ENCODE assay signal across 11 mouse cellular contexts in the genomic region with DNA sequence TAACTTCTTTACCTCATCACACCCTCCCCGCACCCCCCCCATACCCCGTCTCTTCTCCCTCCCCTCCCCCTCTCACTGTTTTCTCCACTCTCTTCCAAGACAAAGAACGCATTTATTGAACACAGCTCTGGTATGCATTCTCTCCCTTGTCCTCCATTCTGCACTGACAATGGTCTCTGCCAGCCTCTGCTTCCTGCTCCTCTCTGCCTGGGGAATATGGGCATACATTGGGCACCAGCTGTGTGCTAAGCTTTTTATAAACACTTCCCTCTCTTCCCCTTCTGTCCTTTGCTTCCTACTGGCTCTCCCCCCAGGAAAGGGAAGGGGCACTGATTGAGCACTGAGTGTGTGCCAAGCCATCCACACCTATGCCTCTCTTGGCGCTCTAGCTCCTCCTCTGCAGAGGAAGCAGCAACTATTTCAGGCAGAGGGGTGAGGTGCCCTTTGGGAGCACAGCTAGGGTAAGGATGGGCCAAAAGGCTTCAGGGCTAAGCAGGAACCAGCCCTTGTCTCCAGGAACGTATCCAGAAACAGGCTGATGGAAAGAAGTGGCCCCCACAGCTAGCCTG. TPM values are rescaled to one million over a fixed set of nuclear protein-coding genes. Genes with fewer than 3 reads are reported as not detected.
DNase-seq lines count a peak whose midpoint lies in the region; ATAC-seq and TF ChIP-seq lines count a peak whose summit lies in the region.
"Had no signal": no experiment of that assay in that cellular context is flagged by ENCODE, and none has a peak within 500 bp of the region (broad histone marks: within the 10 kb centered on the region; RNA-seq: fewer than 3 reads in every experiment).

No protein-coding gene starts in this region.

- no peak for TF ChIP-seq POLR2A in olfactory bulb, adult 2 months (IDR thresholded peaks at IDR 0.05; ENCODE audit: insufficient read depth, low read depth, low read length)

- TF ChIP-seq CTCF in stomach, postnatal 0 days (IDR thresholded peaks at IDR 0.05; ENCODE audit: low read depth) = no peak
- TF ChIP-seq CTCF in olfactory bulb, adult 2 months (IDR thresholded peaks at IDR 0.05; ENCODE audit: insufficient read depth, low read depth, low read length) = no peak

- H3K9me3 ChIP-seq in stomach, embryonic 14.5 days (ENCODE audit: control insufficient read depth, low read depth, low read length) = no peaks in the 10 kb centered on the region
- no peaks in the 10 kb centered on the region for H3K9me3 ChIP-seq in stomach, postnatal 0 days (ENCODE audit: control insufficient read depth, low read length)
- no peaks in the 10 kb centered on the region for H3K9me3 ChIP-seq in hindbrain, embryonic 16.5 days (ENCODE audit: control insufficient read depth, low read length)
- H3K9me3 ChIP-seq: embryonic facial prominence, embryonic 12.5 days had no signal

- H3K4me2 ChIP-seq in stomach, embryonic 14.5 days (replicated peaks; ENCODE audit: low read depth, low read length) = no peak overlapping the region
- no peak overlapping the region for H3K4me2 ChIP-seq in stomach, postnatal 0 days (replicated peaks; ENCODE audit: low read depth)
- H3K4me2 ChIP-seq in hindbrain, embryonic 16.5 days (ENCODE audit: low read length) = no peak overlapping the region

- no peaks in the 10 kb centered on the region for H3K36me3 ChIP-seq in stomach, embryonic 14.5 days (ENCODE audit: control insufficient read depth, insufficient read depth, low read length)
- H3K36me3 ChIP-seq in stomach, postnatal 0 days (ENCODE audit: control insufficient read depth, insufficient read depth, low read length) = no peaks in the 10 kb centered on the region
- no peaks in the 10 kb centered on the region for H3K36me3 ChIP-seq in hindbrain, embryonic 16.5 days (ENCODE audit: control insufficient read depth, insufficient read depth, low read length)

- H3K9ac ChIP-seq in stomach, embryonic 14.5 days (replicated peaks; ENCODE audit: low read depth, low read length) = no peak overlapping the region
- H3K9ac ChIP-seq in stomach, postnatal 0 days (ENCODE audit: low read length) = no peak overlapping the region
- H3K9ac ChIP-seq in hindbrain, embryonic 16.5 days (ENCODE audit: low read depth, low read length) = no peak overlapping the region
- H3K9ac ChIP-seq: embryonic facial prominence, embryonic 12.5 days had no signal

- ATAC-seq in stomach, embryonic 14.5 days (ENCODE audit: insufficient number of reproducible peaks, insufficient read depth, low FRiP score, low read depth) = no peak
- ATAC-seq in stomach, postnatal 0 days (ENCODE audit: low FRiP score, low TSS enrichment) = no peak
- ATAC-seq in hindbrain, embryonic 16.5 days = 0 out of 2 replicates have a peak, but pooled peaks have one; percentile 12

- H3K27ac ChIP-seq in stomach, embryonic 14.5 days (ENCODE audit: low read length) = peak overlapping the region; percentile 52; the same call in 1 of the 2 replicates
- no peak overlapping the region for H3K27ac ChIP-seq in stomach, postnatal 0 days (replicated peaks)
- peak overlapping the region; percentile 61 for H3K27ac ChIP-seq in hindbrain, embryonic 16.5 days (ENCODE audit: low read depth, low read length)
- H3K27ac ChIP-seq in olfactory bulb, adult 2 months (ENCODE audit: insufficient read depth, low read depth, low read length) = peak overlapping the region; percentile 4; the same call in 1 of the 2 replicates
- H3K27ac ChIP-seq: embryonic facial prominence, embryonic 12.5 days had no signal

- TF ChIP-seq EP300 in stomach, postnatal 0 days (optimal IDR thresholded peaks at IDR 0.05) = no peak

- H3K4me3 ChIP-seq in stomach, embryonic 14.5 days (ENCODE audit: low read depth, low read length) = no peak overlapping the region
- no peak overlapping the region for H3K4me3 ChIP-seq in stomach, postnatal 0 days (ENCODE audit: low read depth, low read length)
- no peak overlapping the region for H3K4me3 ChIP-seq in hindbrain, embryonic 16.5 days (ENCODE audit: low read length)
- no peak overlapping the region for H3K4me3 ChIP-seq in olfactory bulb, adult 2 months (ENCODE audit: insufficient read depth, low read depth, low read length)
- H3K4me3 ChIP-seq: embryonic facial prominence, embryonic 12.5 days had no signal

- no peaks in the 10 kb centered on the region for H3K27me3 ChIP-seq in stomach, embryonic 14.5 days (ENCODE audit: control insufficient read depth, insufficient read depth, low read length)
- no peaks in the 10 kb centered on the region for H3K27me3 ChIP-seq in stomach, postnatal 0 days (ENCODE audit: control insufficient read depth, insufficient read depth, low read length)
- H3K27me3 ChIP-seq in hindbrain, embryonic 16.5 days (replicated peaks; ENCODE audit: control insufficient read depth, insufficient read depth, low read length) = peaks cover 2% of the 10 kb centered on the region; the same call in 1 of the 2 replicates

- intact Hi-C loops in heart, postnatal 36 days (cut with DNase I) = no loop called here

- H3K4me1 ChIP-seq in stomach, embryonic 14.5 days (ENCODE audit: control insufficient read depth, insufficient read depth, low read length) = no peaks in the 10 kb centered on the region
- H3K4me1 ChIP-seq in stomach, postnatal 0 days (replicated peaks; ENCODE audit: control insufficient read depth, insufficient read depth) = no peaks in the 10 kb centered on the region
- peaks cover 18% of the 10 kb centered on the region for H3K4me1 ChIP-seq in hindbrain, embryonic 16.5 days (ENCODE audit: control insufficient read depth, insufficient read depth, low read depth, low read length)
- peaks cover 22% of the 10 kb centered on the region for H3K4me1 ChIP-seq in olfactory bulb, adult 2 months (ENCODE audit: control insufficient read depth, insufficient read depth, low read length)

- 33% methylated on average over 5 of the region's 5 CpGs for WGBS in stomach, embryonic 14.5 days
- WGBS in stomach, postnatal 0 days = 31% methylated on average over 5 of the region's 5 CpGs
- 25% methylated on average over 5 of the region's 5 CpGs for WGBS in hindbrain, embryonic 16.5 days
- WGBS in olfactory bulb, adult 2 months = 23% methylated on average over 5 of the region's 5 CpGs

- DNase-seq in heart, adult 11 months = peak; percentile 92
- DNase-seq in heart, postnatal 36 days = no peak
- DNase-seq in stomach, postnatal 0 days (ENCODE audit: low spot score) = no peak
- DNase-seq in embryo, embryonic 11 days = no peak
- DNase-seq in c-Kit-positive CD71-positive TER-119-positive erythroid progenitor cells, embryonic 14.5 days (ENCODE audit: low spot score) = no peak

RNA-seq across cellular contexts. Expression of gene Josd2, which starts 7.3 kb away (rescaled TPM):
- 100 to 1,000 TPM; 127 to 143 TPM for total RNA-seq in heart, postnatal 36 days (2021)
- 76.7 and 82.1 TPM in 2 replicates for polyA plus RNA-seq in stomach, embryonic 14.5 days (2014; fragmentation: Nextera tagmentation; extraction: Ambion mirVana)
- 32.8 and 33.7 TPM in 2 replicates for polyA plus RNA-seq in stomach, postnatal 0 days (2015; fragmentation: Nextera tagmentation; extraction: Ambion mirVana)
- 42.5 and 46.2 TPM in 2 replicates for polyA plus RNA-seq in hindbrain, embryonic 16.5 days (2015; fragmentation: Nextera tagmentation; extraction: Ambion mirVana)
- not detected in 2 replicates for polyA plus RNA-seq in olfactory bulb, adult 2 months (2012; ENCODE audit: insufficient read depth, insufficient read length, low replicate concordance, missing spikeins)

RNA-seq across cellular contexts. Expression of gene Aspdh, which starts 9.9 kb away (rescaled TPM):
- under 1 TPM; 0.65 to 0.75 TPM for total RNA-seq in heart, postnatal 36 days (2021)
- 0.52 and 1.1 TPM in 2 replicates for polyA plus RNA-seq in stomach, embryonic 14.5 days (2014; fragmentation: Nextera tagmentation; extraction: Ambion mirVana)
- 0.12 and 0.21 TPM in 2 replicates for polyA plus RNA-seq in stomach, postnatal 0 days (2015; fragmentation: Nextera tagmentation; extraction: Ambion mirVana)
- 3.1 and 3.9 TPM in 2 replicates for polyA plus RNA-seq in hindbrain, embryonic 16.5 days (2015; fragmentation: Nextera tagmentation; extraction: Ambion mirVana)
- polyA plus RNA-seq in olfactory bulb, adult 2 months (2012; ENCODE audit: insufficient read depth, insufficient read length, low replicate concordance, missing spikeins) = not detected in 2 replicates
- total RNA-seq: CH12.LX had no signal
- polyA plus RNA-seq: limb, embryonic 11.5 days had no signal

RNA-seq across cellular contexts. Expression of gene Emc10, which starts 21.2 kb away (rescaled TPM):
- 10 to 100 TPM; 87.6 to 87.9 TPM for total RNA-seq in heart, postnatal 36 days (2021)
- 113 and 116 TPM in 2 replicates for polyA plus RNA-seq in stomach, embryonic 14.5 days (2014; fragmentation: Nextera tagmentation; extraction: Ambion mirVana)
- polyA plus RNA-seq in stomach, postnatal 0 days (2015; fragmentation: Nextera tagmentation; extraction: Ambion mirVana) = 60.7 and 65.5 TPM in 2 replicates
- polyA plus RNA-seq in hindbrain, embryonic 16.5 days (2015; fragmentation: Nextera tagmentation; extraction: Ambion mirVana) = 145 and 150 TPM in 2 replicates
- not detected in 2 replicates for polyA plus RNA-seq in olfactory bulb, adult 2 months (2012; ENCODE audit: insufficient read depth, insufficient read length, low replicate concordance, missing spikeins)

RNA-seq across cellular contexts. Expression of gene Fam71e1, which starts 21.3 kb away (rescaled TPM):
- 1 to 10 TPM; 3.1 to 3.2 TPM for total RNA-seq in heart, postnatal 36 days (2021)
- polyA plus RNA-seq in stomach, embryonic 14.5 days (2014; fragmentation: Nextera tagmentation; extraction: Ambion mirVana) = 11.6 and 17.9 TPM in 2 replicates
- polyA plus RNA-seq in stomach, postnatal 0 days (2015; fragmentation: Nextera tagmentation; extraction: Ambion mirVana) = 5.9 and 8.3 TPM in 2 replicates
- 20.4 and 23.7 TPM in 2 replicates for polyA plus RNA-seq in hindbrain, embryonic 16.5 days (2015; fragmentation: Nextera tagmentation; extraction: Ambion mirVana)
- not detected in 2 replicates for polyA plus RNA-seq in olfactory bulb, adult 2 months (2012; ENCODE audit: insufficient read depth, insufficient read length, low replicate concordance, missing spikeins)

RNA-seq across cellular contexts. Expression of gene Lrrc4b, which starts 46.3 kb away (rescaled TPM):
- 10 to 100 TPM; 20.5 to 21.6 TPM for total RNA-seq in heart, postnatal 36 days (2021)
- 1.2 and 2.1 TPM in 2 replicates for polyA plus RNA-seq in stomach, embryonic 14.5 days (2014; fragmentation: Nextera tagmentation; extraction: Ambion mirVana)
- polyA plus RNA-seq in stomach, postnatal 0 days (2015; fragmentation: Nextera tagmentation; extraction: Ambion mirVana) = 0.36 and 0.52 TPM in 2 replicates
- polyA plus RNA-seq in hindbrain, embryonic 16.5 days (2015; fragmentation: Nextera tagmentation; extraction: Ambion mirVana) = 12.4 and 12.6 TPM in 2 replicates
- polyA plus RNA-seq in olfactory bulb, adult 2 months (2012; ENCODE audit: insufficient read depth, insufficient read length, low replicate concordance, missing spikeins) = not detected in 2 replicates
